Mouse (Mus musculus) stomach, embryonic 14.5 days (tissue): ENCODE measurements around the gene Comt. TPM values are rescaled to one million over a fixed set of nuclear protein-coding genes. Genes with fewer than 3 reads are reported as not detected.

Source experiments
- ATAC-seq: fragments of 200-750 bp; cut with Nextera tagmentation; 2 replicates; pipeline ENCODE4 v1.8.0; 2017; ENCODE audit warnings: low read depth, moderate TSS enrichment; ENCODE audit not compliant: insufficient number of reproducible peaks, insufficient read depth, low FRiP score
- H3K27ac ChIP-seq: fragments of 300-500 bp; sonication (generic); 2 replicates; pipeline ENCODE4 v1.5.1; 2014; ENCODE audit warnings: mild to moderate bottlenecking, low read length, moderate library complexity, mixed read lengths
- H3K27me3 ChIP-seq: fragments of 300-500 bp; sonication (generic); 2 replicates; pipeline ENCODE4 v1.6.1; 2014; ENCODE audit warnings: low read length, control low read depth, mixed read lengths; ENCODE audit not compliant: control insufficient read depth, insufficient read depth
- H3K36me3 ChIP-seq: fragments of 300-500 bp; sonication (generic); 2 replicates; pipeline ENCODE4 v1.6.1; 2014; ENCODE audit warnings: mild to moderate bottlenecking, control low read depth, low read length, moderate library complexity, mixed read lengths; ENCODE audit not compliant: control insufficient read depth, insufficient read depth
- H3K4me1 ChIP-seq: fragments of 300-500 bp; sonication (generic); 2 replicates; pipeline ENCODE4 v1.6.1; 2014; ENCODE audit warnings: low read length, control low read depth, mixed read lengths; ENCODE audit not compliant: control insufficient read depth, insufficient read depth
- H3K4me2 ChIP-seq: fragments of 300-500 bp; sonication (generic); replicated peaks from 2 replicates; pipeline ENCODE4 v1.6.1; 2014; ENCODE audit warnings: low read depth, low read length, control low read depth
- H3K4me3 ChIP-seq: fragments of 300-500 bp; sonication (generic); 2 replicates; pipeline ENCODE4 v1.5.1; 2014; ENCODE audit warnings: low read depth, low read length, control low read depth
- H3K9ac ChIP-seq: fragments of 300-500 bp; sonication (generic); replicated peaks from 2 replicates; pipeline ENCODE4 v1.6.1; 2014; ENCODE audit warnings: low read depth, mild to moderate bottlenecking, control low read depth, low read length, moderate library complexity, mixed read lengths
- H3K9me3 ChIP-seq: fragments of 300-500 bp; sonication (generic); 2 replicates; pipeline ENCODE4 v1.6.1; 2016; ENCODE audit warnings: low read depth, low read length, control low read depth; ENCODE audit not compliant: control insufficient read depth
- WGBS: fragments of 180-500 bp; shearing (Covaris S2); extraction: QIAGEN DNeasy Blood & Tissue Kit; methylation state at CpG from one replicate; pipeline ENCODE4 v1.1.7; 2014; 5-methylcytosine and 5-hydroxymethylcytosine counted together
- polyA plus RNA-seq: library from polyadenylated mRNA; unstranded; fragments of >200 nt; fragmentation: Nextera tagmentation; extraction: Ambion mirVana; gene quantifications from 2 replicates; pipeline ENCODE4 v1.2.1, GENCODE M21; 2014

Gene Comt
- polyA plus RNA-seq, 1 experiment from 2014 or later = 99.0 TPM

DNA sequence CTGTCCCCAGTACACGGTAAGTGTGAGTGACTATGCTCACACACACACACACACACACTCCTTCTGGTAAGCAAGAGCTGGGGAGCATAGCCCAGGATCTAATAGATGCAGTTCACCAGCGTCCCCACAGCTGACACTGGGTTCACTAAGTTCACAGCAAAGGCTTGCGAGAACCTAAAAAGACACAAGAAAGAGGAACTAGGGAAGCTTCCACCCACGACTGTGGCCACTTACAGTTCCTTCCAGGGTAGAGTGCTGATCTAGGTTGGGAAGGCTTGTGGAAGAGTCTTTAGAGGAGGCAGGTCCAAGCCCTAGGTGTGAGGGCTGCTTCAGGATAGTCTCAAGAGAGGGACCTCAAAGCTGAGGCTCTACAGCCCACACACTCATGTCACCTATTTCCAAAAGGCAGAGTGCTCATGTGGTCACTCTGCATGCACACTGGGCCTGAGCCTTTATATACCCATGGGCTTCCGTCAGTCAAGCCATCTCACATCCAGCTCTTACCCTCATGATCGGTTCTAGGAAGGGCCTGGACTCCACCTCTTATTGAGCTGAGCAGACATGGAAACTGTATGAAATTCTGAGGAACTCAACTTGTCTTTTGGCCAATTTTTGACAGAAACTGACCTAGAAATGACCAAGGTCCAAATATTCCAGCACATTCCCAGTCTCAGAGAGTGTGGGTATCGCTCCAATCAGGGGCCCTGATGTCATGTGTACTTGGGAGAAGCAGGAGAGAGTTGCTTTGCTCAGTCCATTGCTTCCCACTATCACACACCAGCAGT is 13.4 kb downstream of the Comt start:
- peaks cover 11% of the 10 kb centered on the region for H3K4me1 ChIP-seq
- 83% methylated on average over 7 of the region's 7 CpGs for WGBS
- H3K36me3 ChIP-seq = peaks cover 25% of the 10 kb centered on the region; the same call in 1 of the 2 replicates
- no peak overlapping the region for H3K4me3 ChIP-seq
- no peak for ATAC-seq
- H3K9me3 ChIP-seq = no peaks in the 10 kb centered on the region
- H3K27me3 ChIP-seq = no peaks in the 10 kb centered on the region
- no peak overlapping the region for H3K27ac ChIP-seq
- no peak overlapping the region for H3K9ac ChIP-seq
- no peak overlapping the region for H3K4me2 ChIP-seq

DNA sequence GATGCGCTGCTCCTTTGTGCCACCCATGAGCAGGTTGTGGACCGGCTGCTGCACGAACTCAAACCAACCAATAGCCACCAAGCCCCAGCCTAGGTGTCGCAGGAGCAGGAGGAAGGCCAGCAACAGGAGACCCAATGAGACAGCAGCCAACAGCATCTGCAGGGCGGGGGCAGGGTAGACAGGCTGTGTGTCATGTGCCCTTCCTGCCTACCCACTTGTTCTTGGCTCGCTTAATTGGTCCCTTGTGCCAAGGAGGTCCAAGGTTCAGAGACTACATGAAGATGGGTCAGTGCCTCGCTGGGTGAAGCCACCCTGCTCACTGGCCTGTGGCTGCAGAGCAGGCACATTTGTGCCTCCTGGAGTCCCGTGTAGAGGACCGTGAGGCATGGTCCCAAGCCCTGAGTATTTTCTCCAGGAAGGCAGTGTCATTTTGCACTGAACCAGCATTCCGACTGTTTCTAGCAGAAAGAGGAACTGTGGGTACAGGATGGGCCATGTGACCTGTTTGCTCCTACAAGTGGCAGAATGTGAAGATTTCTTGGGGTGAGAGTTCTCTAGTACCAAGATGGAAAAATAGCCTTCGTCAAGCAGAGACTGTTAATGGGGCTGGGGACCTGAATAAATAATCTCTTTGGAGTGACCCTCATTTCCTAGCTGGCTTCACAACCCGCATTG is 14.7 kb downstream of the Comt start:
- Histone ChIP-seq H3K4me1 (peaks cover 11% of the 10 kb centered on the region), H3K27ac (no peak overlapping the region), H3K4me3 (no peak overlapping the region), H3K4me2 (no peak overlapping the region), H3K9ac (no peak overlapping the region), H3K27me3 (no peaks in the 10 kb centered on the region), H3K36me3 (peaks cover 32% of the 10 kb centered on the region; the same call in 1 of the 2 replicates), H3K9me3 (no peaks in the 10 kb centered on the region)
- 82% methylated on average over 12 of the region's 12 CpGs for WGBS
- ATAC-seq = no peak

DNA sequence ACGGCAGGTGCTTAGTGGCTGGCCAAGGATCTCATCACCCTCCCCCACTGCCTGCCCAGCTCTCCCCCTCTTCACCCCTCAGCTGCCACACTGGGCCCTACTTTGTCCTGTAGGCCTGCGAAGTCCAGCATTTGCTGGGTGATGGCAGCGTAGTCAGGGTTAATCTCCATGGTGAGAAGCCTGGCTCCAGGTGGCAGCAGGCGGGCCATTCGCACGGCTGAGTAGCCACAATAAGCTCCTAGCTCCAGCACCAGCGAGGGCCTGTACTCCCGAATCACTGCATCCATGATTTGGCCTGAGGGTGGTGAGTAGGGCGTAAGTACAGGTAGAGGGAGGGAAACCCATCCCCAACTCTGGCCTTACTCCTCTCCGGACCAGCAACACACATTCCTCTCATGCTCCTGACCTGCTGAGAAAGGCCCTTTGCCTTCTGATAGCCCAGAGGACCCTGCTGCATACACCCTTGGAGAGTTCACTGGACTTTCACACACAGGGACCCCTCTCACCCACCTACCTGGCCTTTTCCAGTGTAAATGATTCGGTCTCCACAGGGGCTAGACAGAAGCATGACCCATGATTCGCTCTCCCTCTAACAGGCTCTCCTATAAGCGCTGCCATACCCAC is 15.5 kb downstream of the Comt start:
- Histone ChIP-seq H3K4me3 (no peak overlapping the region), H3K4me1 (peaks cover 3% of the 10 kb centered on the region), H3K27me3 (no peaks in the 10 kb centered on the region), H3K4me2 (no peak overlapping the region), H3K9me3 (no peaks in the 10 kb centered on the region), H3K9ac (no peak overlapping the region), H3K36me3 (peaks cover 34% of the 10 kb centered on the region; the same call in 1 of the 2 replicates), H3K27ac (no peak overlapping the region)
- 82% methylated on average over 13 of the region's 13 CpGs for WGBS
- peak; percentile 19; the same call in 1 of the 2 replicates for ATAC-seq

DNA sequence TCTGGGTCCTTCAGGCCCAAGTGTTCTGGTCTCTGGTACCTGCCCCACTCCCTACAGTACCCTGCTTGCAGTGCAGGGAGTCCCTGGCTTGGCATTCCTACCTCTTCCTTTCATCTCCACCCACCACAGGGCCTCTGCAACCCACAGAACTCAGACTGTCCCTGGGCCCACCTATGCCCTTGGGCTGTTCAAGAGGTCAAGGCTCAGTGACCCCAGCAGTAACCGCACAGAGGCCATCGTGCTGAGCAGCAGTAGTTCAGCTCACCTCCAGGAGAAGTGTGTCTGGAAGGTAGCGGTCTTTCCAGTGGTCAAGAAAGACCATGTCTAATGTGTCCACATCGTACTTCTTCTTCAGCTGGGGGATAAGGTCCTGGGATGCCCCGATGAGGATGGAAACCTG is 16.2 kb downstream of the Comt start:
- ATAC-seq = no peak
- H3K4me2 ChIP-seq = no peak overlapping the region
- WGBS = 90% methylated on average over 5 of the region's 5 CpGs
- H3K9me3 ChIP-seq = no peaks in the 10 kb centered on the region
- no peak overlapping the region for H3K4me3 ChIP-seq
- peaks cover 35% of the 10 kb centered on the region; the same call in 1 of the 2 replicates for H3K36me3 ChIP-seq
- H3K4me1 ChIP-seq = no peaks in the 10 kb centered on the region
- H3K27ac ChIP-seq = no peak overlapping the region
- H3K9ac ChIP-seq = no peak overlapping the region
- H3K27me3 ChIP-seq = no peaks in the 10 kb centered on the region

DNA sequence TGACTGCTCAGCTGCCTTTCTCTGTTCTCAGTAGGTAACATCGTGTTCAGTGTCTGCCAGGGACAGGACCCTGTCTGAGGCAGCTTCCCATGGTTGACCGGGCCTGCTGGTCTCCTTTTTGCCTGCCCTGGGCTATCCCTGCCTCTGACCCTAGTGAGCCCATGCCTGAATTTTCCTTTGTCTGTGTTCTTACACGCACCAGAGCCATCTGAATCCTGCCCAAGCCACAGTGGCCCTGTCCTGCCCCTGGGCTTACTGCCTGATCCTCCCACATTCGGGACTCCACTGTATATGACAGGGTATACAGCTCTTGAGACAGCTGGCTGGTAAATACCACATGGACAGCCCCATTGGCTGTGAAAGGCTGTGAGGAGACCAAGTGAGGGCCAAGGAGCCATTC is 16.9 kb downstream of the Comt start:
- Histone ChIP-seq H3K27me3 (no peaks in the 10 kb centered on the region), H3K4me3 (no peak overlapping the region), H3K4me2 (no peak overlapping the region), H3K27ac (no peak overlapping the region), H3K4me1 (no peaks in the 10 kb centered on the region), H3K36me3 (peaks cover 41% of the 10 kb centered on the region; the same call in 1 of the 2 replicates), H3K9ac (no peak overlapping the region), H3K9me3 (no peaks in the 10 kb centered on the region)
- 73% methylated on average over 4 of the region's 4 CpGs for WGBS
- no peak for ATAC-seq

DNA sequence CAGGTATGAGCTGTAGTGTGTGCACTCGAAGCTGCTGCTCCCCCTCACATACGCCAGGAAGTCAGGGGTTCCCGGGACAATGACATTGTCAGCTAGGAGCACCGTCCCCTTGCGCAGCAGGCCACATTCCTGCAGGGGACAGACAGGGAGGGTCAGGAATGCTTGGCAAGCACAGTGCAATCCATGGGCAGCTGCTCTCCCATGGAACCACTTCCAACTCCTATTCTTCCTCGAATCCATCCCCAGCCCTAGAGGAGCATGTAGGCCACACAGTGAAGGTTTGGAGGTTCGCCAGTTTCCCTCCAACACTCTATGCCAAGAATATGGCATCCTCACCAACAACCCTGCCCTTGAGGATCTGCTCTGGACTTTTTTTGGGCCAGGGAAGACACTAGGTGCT is 18.7 kb downstream of the Comt start:
- Histone ChIP-seq H3K4me2 (no peak overlapping the region), H3K4me1 (no peaks in the 10 kb centered on the region), H3K4me3 (no peak overlapping the region), H3K27me3 (no peaks in the 10 kb centered on the region), H3K27ac (no peak overlapping the region), H3K9me3 (no peaks in the 10 kb centered on the region), H3K36me3 (peaks cover 44% of the 10 kb centered on the region), H3K9ac (no peak overlapping the region)
- WGBS = 69% methylated on average over 7 of the region's 7 CpGs
- no peak for ATAC-seq

DNA sequence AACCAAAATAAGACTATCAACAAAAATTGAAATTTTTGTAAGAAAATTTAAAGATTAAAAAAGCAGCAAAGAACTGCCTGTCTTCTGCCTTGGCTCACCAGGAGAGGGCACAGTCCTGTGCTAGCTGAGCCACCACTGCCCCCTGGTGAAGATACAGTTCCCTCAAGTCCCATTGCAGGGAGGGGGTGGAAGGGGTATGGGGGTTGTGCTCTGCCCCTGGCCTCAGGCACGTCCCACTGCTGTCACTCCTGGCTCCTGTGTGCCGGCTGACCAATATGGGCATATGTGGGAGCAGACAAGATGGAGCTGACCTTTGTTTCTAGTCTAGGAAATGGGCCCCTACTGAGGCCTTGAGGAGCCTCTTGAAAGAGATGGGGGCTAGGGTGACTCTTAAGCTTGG is 20.4 kb downstream of the Comt start:
- ATAC-seq = no peak; the same call in 1 of the 2 replicates
- no peaks in the 10 kb centered on the region for H3K27me3 ChIP-seq
- H3K9me3 ChIP-seq = no peaks in the 10 kb centered on the region
- peaks cover 47% of the 10 kb centered on the region for H3K36me3 ChIP-seq
- no peak overlapping the region for H3K4me2 ChIP-seq
- H3K4me1 ChIP-seq = 0 out of 2 replicates have a peak, but pooled peaks cover under 1% of the 10 kb centered on the region
- WGBS = 12% methylated on average over 2 of the region's 2 CpGs
- H3K4me3 ChIP-seq = no peak overlapping the region
- H3K27ac ChIP-seq = no peak overlapping the region
- no peak overlapping the region for H3K9ac ChIP-seq

DNA sequence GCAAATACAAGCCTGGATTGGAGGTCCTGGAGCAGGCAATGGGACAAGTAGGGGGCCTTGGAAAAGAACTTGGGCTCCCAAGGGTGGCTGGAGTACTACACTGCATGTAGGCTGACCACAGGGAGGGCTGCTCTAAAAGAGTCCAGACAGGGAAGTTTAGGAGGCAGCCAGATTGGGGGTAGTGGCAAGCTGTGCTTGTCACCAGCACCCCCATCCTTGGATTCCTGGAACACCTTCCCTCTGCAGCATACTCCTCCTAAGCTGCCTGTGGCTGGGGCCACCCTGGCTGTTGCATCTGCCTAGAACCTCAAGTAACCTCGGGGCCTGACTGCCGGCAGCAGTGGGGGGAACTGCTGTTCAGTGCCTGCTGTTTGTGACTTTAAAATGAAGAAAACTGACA is 20.8 kb downstream of the Comt start:
- no peak overlapping the region for H3K27ac ChIP-seq
- no peak for ATAC-seq
- no peak overlapping the region for H3K9ac ChIP-seq

More for the DNA sequence above, 20.8 kb downstream of the Comt start:
- Histone ChIP-seq H3K4me2 (no peak overlapping the region), H3K36me3 (peaks cover 43% of the 10 kb centered on the region), H3K27me3 (no peaks in the 10 kb centered on the region), H3K9me3 (no peaks in the 10 kb centered on the region), H3K4me3 (no peak overlapping the region), H3K4me1 (peaks cover 4% of the 10 kb centered on the region; the same call in 1 of the 2 replicates)
- 73% methylated on average over 2 of the region's 2 CpGs for WGBS
